Mouse (Mus musculus): ENCODE data around the gene Enc1.

- TF ChIP-seq POLR2A (IDR thresholded peaks at IDR 0.05; ENCODE audit: borderline replicate concordance, extremely low read depth, low read depth, low read length) (no peak), CTCF (IDR thresholded peaks at IDR 0.05; ENCODE audit: insufficient read depth, low read length) (no peak)
Measured at GRCm38 (mm10) chr13:97255976-97256848, 15.3 kb downstream of the Enc1 start.

All from lung, adult 2 months (tissue).